Mouse (Mus musculus) midbrain, embryonic 16.5 days (tissue): Measurements from ENCODE around the gene Osm. TPM values are rescaled to one million over a fixed set of nuclear protein-coding genes. Genes with fewer than 3 reads are reported as not detected.
A peak's percentile ranks its signal among the peaks of the same experiment; 100 is the strongest.

Experiments
- ATAC-seq: fragments of 200-750 bp; cut with Nextera tagmentation; 2 replicates; pipeline ENCODE4 v1.8.0; 2017; ENCODE audit warnings: moderate TSS enrichment
- H3K27ac ChIP-seq: fragments of 300-500 bp; sonication (generic); 2 replicates; pipeline ENCODE4 v1.5.1; 2014; ENCODE audit warnings: mild to moderate bottlenecking, low read length, mixed read lengths
- H3K27me3 ChIP-seq: fragments of 300-500 bp; sonication (generic); 2 replicates; pipeline ENCODE4 v1.6.1; 2014; ENCODE audit warnings: low read depth, low read length, mixed read lengths; ENCODE audit not compliant: control insufficient read depth, insufficient read depth
- H3K36me3 ChIP-seq: fragments of 300-500 bp; sonication (generic); 2 replicates; pipeline ENCODE4 v1.6.1; 2014; ENCODE audit warnings: mild to moderate bottlenecking, low read length, moderate library complexity, mixed read lengths; ENCODE audit not compliant: control insufficient read depth, insufficient read depth
- H3K4me1 ChIP-seq: fragments of 300-500 bp; sonication (generic); 2 replicates; pipeline ENCODE4 v1.6.1; 2014; ENCODE audit warnings: mild to moderate bottlenecking, low read length, mixed read lengths; ENCODE audit not compliant: control insufficient read depth, insufficient read depth
- H3K4me2 ChIP-seq: fragments of 300-500 bp; sonication (generic); 2 replicates; pipeline ENCODE4 v1.6.1; 2014; ENCODE audit warnings: mild to moderate bottlenecking, low read length, mixed read lengths
- H3K4me3 ChIP-seq: fragments of 300-500 bp; sonication (generic); 2 replicates; pipeline ENCODE4 v1.5.1; 2014; ENCODE audit warnings: low read depth, mild to moderate bottlenecking, low read length, moderate library complexity, mixed read lengths
- H3K9ac ChIP-seq: fragments of 300-500 bp; sonication (generic); 2 replicates; pipeline ENCODE4 v1.6.1; 2014; ENCODE audit warnings: low read depth, low read length, mixed read lengths
- H3K9me3 ChIP-seq: fragments of 300-500 bp; sonication (generic); replicated peaks from 2 replicates; pipeline ENCODE4 v1.6.1; 2014; ENCODE audit warnings: mild to moderate bottlenecking, low read length, mixed read lengths; ENCODE audit not compliant: control insufficient read depth, poor library complexity, severe bottlenecking
- WGBS: fragments of 180-500 bp; shearing (Covaris S2); extraction: QIAGEN DNeasy Blood & Tissue Kit; methylation state at CpG from one replicate; pipeline ENCODE4 v1.1.7; 2014; 5-methylcytosine and 5-hydroxymethylcytosine counted together
- polyA plus RNA-seq: library from polyadenylated mRNA; unstranded; fragments of >200 nt; fragmentation: Nextera tagmentation; extraction: Ambion mirVana; gene quantifications from 2 replicates; pipeline ENCODE4 v1.2.1, GENCODE M21; 2015

Gene Osm
- polyA plus RNA-seq, 1 experiment from 2014 or later = 0.08 TPM

DNA sequence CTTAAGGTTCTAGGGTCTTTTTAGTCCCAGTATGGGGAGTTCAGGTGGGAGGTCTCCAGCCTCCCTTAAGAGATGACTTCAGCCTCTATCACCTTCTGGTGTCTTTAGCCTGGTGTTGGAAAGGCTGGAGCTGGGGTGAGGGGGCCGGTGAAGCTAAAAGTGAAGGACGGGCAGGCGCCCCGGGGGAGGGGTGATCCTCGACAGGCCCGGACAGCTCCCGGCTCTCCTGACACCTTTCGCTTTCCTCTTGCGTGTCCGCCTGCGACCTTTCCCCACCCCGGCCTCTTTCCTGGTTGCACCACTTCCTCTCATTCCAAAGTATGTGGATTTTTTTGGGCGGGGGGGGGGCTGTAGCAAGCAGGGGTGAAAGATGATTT, 31.0 kb downstream of the Osm start:
- H3K4me2 ChIP-seq = peak overlapping the region; percentile 99
- no peak overlapping the region for H3K27ac ChIP-seq
- no peaks in the 10 kb centered on the region for H3K36me3 ChIP-seq
- WGBS = 6% methylated on average over 13 of the region's 13 CpGs
- H3K4me3 ChIP-seq = peak overlapping the region; percentile 56
- no peak overlapping the region for H3K9ac ChIP-seq
- ATAC-seq = no peak
- peaks cover 42% of the 10 kb centered on the region for H3K27me3 ChIP-seq
- H3K4me1 ChIP-seq = peaks cover 12% of the 10 kb centered on the region
- no peaks in the 10 kb centered on the region for H3K9me3 ChIP-seq

DNA sequence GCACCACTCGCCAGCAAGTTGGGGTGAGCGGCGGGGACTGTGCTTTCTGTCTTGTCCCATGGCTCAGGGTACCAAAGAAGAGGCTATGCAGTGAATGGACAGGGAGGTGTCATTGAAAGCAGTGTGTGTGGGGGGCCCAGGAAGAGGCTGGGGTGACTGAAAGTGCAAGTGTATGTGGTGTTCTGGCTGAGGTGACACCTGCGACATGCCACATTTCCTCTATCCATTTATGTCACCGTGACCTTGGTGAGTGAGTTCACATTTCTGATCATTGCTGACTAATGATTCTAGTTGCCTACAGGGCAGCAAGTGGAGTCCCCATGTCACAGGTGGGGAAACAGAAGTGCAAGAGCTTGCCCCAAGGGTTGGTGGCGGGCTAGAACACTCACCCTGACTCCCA, 32.3 kb downstream of the Osm start:
- Histone ChIP-seq H3K9ac (no peak overlapping the region), H3K4me3 (no peak overlapping the region), H3K27me3 (peaks cover 42% of the 10 kb centered on the region), H3K9me3 (no peaks in the 10 kb centered on the region), H3K4me2 (no peak overlapping the region), H3K36me3 (no peaks in the 10 kb centered on the region), H3K27ac (no peak overlapping the region), H3K4me1 (peaks cover 12% of the 10 kb centered on the region)
- no peak for ATAC-seq
- WGBS = 89% methylated on average over 6 of the region's 6 CpGs

DNA sequence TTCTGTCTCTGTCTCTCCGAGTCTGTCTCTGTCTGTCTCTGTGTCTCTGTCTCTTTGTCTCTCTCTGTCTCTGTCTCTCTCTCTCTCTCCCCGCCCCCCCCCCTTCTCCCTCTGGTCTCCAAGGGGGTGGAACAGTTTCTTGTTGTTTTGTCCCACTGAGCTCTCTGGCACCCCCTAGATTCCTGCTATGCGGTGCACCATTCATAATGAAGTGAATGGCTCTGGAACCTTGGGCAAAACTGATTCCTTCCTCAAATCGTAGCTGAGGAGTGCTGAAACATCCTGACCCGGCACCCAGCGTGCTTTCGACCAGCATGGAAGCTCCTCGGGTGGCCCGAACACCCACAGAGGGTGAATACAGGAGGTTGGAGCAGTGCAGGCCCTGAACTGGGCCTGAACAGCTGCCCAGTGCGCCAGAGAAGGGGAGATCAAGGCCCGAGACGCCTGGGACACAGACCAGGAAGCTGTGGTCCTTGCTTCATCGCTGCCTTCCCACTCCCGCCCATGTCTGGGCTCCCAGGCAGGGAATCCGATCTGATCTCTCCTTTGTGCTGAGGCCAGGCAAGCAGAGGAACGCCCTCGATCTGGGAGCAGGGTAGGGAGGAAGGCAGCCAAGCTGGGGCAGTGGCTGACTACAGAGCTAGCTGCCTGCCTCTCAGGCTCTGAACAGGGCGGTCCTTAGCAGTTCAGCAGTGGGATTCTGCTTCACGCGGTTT, 34.7 kb downstream of the Osm start:
- no peak overlapping the region for H3K27ac ChIP-seq
- H3K4me3 ChIP-seq = no peak overlapping the region
- peaks cover 24% of the 10 kb centered on the region for H3K27me3 ChIP-seq
- no peak for ATAC-seq
- H3K4me1 ChIP-seq = peaks cover 12% of the 10 kb centered on the region
- no peak overlapping the region for H3K9ac ChIP-seq
- H3K9me3 ChIP-seq = no peaks in the 10 kb centered on the region
- no peaks in the 10 kb centered on the region for H3K36me3 ChIP-seq
- 19% methylated on average over 19 of the region's 20 CpGs for WGBS
- no peak overlapping the region for H3K4me2 ChIP-seq

DNA sequence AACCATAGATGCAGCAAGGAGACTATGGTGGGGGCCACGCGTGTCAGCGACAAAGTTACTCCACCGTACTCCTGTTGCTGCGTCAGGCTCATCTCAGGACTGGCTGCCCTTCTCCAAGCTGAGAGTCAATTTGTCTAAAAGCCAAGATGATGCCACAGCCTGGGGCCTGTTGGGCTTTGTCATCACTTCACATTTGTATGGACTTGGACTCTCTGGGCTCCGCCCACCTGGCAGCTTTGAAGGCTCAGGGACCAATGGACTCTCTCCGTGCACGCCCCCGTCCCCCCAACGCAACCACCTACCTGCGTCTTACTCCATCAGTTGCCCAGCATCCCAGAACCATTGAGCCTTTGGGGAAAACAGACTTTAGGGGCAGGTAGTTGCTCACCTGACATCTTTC, 35.3 kb downstream of the Osm start:
- no peak for ATAC-seq
- Histone ChIP-seq H3K4me1 (peaks cover 5% of the 10 kb centered on the region), H3K9me3 (no peaks in the 10 kb centered on the region), H3K9ac (no peak overlapping the region), H3K36me3 (no peaks in the 10 kb centered on the region), H3K27me3 (peaks cover 21% of the 10 kb centered on the region), H3K4me3 (no peak overlapping the region), H3K4me2 (no peak overlapping the region), H3K27ac (no peak overlapping the region)
- 65% methylated on average over 11 of the region's 11 CpGs for WGBS

DNA sequence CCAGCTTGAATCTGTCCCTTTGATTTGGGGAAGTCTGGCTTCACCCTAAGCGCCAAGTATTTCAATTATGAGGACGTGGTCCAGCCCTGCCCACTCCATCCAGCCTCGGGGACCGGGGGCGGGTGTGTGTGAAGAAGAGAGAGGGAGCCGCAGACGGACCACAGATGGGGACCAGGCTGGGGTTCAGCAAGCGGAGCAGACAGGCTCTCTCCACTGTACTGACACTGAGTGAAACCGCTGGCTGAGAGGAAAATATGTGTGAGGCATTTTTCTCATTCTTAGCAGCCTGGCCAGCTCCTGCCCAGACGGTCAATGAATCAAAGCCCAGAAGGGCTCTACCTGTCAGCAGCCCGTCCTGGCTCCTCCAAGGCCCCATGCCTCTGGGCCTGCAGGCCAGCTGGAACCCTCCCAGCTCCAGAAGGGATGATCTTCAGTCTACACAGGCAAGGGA, 40.2 kb downstream of the Osm start:
- no peaks in the 10 kb centered on the region for H3K9me3 ChIP-seq
- H3K4me1 ChIP-seq = no peaks in the 10 kb centered on the region
- ATAC-seq = no peak
- no peak overlapping the region for H3K27ac ChIP-seq
- no peaks in the 10 kb centered on the region for H3K27me3 ChIP-seq
- no peak overlapping the region for H3K9ac ChIP-seq
- no peaks in the 10 kb centered on the region for H3K36me3 ChIP-seq
- no peak overlapping the region for H3K4me3 ChIP-seq
- no peak overlapping the region for H3K4me2 ChIP-seq
- WGBS = 69% methylated on average over 11 of the region's 11 CpGs

DNA sequence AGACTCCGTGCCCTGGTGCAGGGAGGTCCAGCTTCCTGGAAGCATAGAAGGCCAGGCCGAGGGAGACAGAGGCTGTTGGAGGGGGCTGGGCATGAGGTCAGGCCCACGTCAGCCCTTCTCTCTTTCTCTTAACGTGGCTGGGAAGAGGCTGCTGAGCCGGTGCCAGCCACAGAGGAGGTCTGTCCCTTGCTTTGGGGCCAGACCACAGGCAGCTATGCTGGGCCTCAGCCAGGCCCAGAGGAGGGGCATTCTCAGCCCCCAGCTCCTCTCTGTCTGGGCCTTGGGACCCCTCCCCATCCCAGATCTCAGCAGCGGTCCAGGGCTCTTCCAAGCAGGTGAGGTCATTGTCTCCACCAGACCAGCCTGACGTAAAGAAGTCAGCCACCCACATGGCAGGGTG, 43.7 kb downstream of the Osm start:
- ATAC-seq = no peak
- Histone ChIP-seq H3K9me3 (no peaks in the 10 kb centered on the region), H3K9ac (no peak overlapping the region), H3K4me3 (no peak overlapping the region), H3K4me2 (no peak overlapping the region), H3K27me3 (no peaks in the 10 kb centered on the region), H3K27ac (no peak overlapping the region), H3K36me3 (no peaks in the 10 kb centered on the region), H3K4me1 (no peaks in the 10 kb centered on the region)
- WGBS = 51% methylated on average over 7 of the region's 7 CpGs

DNA sequence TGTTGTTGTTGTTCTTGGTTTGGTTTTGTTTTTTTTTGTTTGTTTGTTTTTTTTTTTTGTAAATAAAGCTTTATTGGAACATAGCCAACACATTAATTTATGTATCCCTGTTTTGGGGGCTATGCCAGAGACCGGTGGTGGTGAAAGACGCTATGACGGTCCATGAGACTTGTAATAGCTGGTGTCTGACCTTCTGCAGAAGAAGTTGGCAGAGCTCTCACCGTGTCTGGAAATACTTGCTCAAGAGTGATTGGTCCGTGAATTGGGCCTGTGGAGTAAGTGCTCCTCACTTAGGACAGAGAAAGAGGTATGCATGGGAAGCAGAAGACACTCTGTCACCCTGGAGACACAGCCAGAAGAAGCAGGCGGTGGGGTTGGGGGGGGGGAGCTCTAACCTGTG, 45.6 kb downstream of the Osm start:
- Histone ChIP-seq H3K27me3 (no peaks in the 10 kb centered on the region), H3K4me3 (no peak overlapping the region), H3K9me3 (no peaks in the 10 kb centered on the region), H3K9ac (no peak overlapping the region), H3K27ac (no peak overlapping the region), H3K36me3 (no peaks in the 10 kb centered on the region), H3K4me1 (no peaks in the 10 kb centered on the region), H3K4me2 (no peak overlapping the region)
- no peak for ATAC-seq
- 78% methylated on average over 6 of the region's 6 CpGs for WGBS

DNA sequence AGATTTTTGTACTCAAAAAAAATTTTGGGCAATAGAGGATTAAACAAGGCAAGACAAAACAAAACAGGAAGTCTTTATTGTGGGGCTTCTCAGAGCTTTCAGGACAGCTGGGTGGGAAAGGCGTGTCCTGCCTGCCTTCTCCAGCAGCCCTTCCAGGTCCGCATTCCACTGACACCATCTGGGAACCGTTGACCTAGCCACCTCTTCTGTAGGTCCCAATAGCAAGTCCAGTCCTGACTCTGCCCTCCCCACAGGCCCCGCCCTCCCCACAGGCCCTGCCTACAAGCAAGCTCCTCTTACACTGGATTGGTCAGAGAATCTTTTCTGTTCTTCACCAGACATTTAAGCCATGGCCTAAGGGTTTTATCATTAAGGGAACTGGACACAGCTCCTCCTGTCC, 47.4 kb downstream of the Osm start:
- WGBS = 23% methylated on average over 4 of the region's 4 CpGs
- no peak overlapping the region for H3K4me2 ChIP-seq
- no peak overlapping the region for H3K4me3 ChIP-seq
- no peaks in the 10 kb centered on the region for H3K9me3 ChIP-seq
- ATAC-seq = no peak
- H3K4me1 ChIP-seq = no peaks in the 10 kb centered on the region
- no peak overlapping the region for H3K27ac ChIP-seq
- H3K9ac ChIP-seq = no peak overlapping the region
- H3K27me3 ChIP-seq = no peaks in the 10 kb centered on the region
- no peaks in the 10 kb centered on the region for H3K36me3 ChIP-seq

DNA sequence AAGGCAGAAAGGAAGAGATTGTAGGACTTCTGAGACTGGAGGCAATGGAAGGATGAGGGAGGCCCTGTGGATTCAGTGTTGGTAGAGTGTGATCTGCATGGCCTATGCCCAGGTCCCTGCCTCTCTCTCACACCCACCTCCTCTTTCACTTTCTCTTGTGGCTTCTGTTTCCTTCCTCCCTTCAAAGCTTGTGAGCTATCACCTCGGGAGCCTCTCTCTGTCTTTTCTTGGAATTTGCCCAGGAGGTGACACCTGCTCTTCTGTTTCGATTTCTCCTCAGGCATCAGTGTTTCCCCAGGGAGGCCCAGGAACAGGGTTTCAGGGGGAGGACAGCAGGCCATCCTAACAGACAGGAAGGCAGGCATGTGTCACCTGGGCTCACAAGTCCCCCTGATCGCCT, 53.1 kb downstream of the Osm start:
- no peaks in the 10 kb centered on the region for H3K4me1 ChIP-seq
- H3K27me3 ChIP-seq = no peaks in the 10 kb centered on the region
- no peaks in the 10 kb centered on the region for H3K9me3 ChIP-seq
- no peaks in the 10 kb centered on the region for H3K36me3 ChIP-seq
- 77% methylated on average over 3 of the region's 3 CpGs for WGBS
- H3K4me3 ChIP-seq = no peak overlapping the region
- H3K27ac ChIP-seq = no peak overlapping the region
- ATAC-seq = no peak
- no peak overlapping the region for H3K9ac ChIP-seq
- no peak overlapping the region for H3K4me2 ChIP-seq
